Mouse (Mus musculus) thymus, postnatal 0 days (tissue): ENCODE results near the gene Rcan1. TPM values are rescaled to one million over a fixed set of nuclear protein-coding genes. Genes with fewer than 3 reads are reported as not detected.

ENCODE experiments used
- DNase-seq: peaks from one replicate; pipeline ENCODE4 v3.0.0-alpha.2; 2015; ENCODE audit warnings: low spot score
- polyA plus RNA-seq: library from polyadenylated mRNA; unstranded; fragments of >200 nt; fragmentation: Nextera tagmentation; extraction: Ambion mirVana; gene quantifications from 2 replicates; pipeline ENCODE4 v1.2.1, GENCODE M21; 2015

Rcan1 gene
- polyA plus RNA-seq, 1 experiment from 2014 or later: 29.3 TPM

DNA sequence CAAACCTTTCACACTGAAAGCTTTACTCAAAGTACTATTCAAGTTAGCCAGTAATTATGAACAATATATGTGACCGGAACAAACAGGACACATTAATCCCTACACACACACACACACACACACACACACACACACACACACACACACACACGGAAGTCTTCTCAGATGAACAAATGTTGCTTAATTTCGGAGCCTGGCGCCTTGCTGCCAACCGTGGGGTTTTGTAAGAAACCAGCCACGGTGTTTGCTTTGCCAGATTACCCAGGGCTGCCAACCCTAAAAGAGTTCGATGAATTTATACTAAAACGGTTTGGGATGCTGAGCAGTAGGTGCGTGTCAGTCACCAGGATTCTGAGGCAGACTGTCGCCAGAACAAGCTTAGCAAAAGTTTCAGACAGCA lies 69.5 kb downstream of the Rcan1 start:
- no peak for DNase-seq

- peak; percentile 14 for DNase-seq
Observed at GRCm38 (mm10) chr16:92399490-92400458, 70.9 kb downstream of the Rcan1 start.

- no peak for DNase-seq
Observed at GRCm38 (mm10) chr16:92398574-92399118, 72.0 kb downstream of the Rcan1 start.

DNA sequence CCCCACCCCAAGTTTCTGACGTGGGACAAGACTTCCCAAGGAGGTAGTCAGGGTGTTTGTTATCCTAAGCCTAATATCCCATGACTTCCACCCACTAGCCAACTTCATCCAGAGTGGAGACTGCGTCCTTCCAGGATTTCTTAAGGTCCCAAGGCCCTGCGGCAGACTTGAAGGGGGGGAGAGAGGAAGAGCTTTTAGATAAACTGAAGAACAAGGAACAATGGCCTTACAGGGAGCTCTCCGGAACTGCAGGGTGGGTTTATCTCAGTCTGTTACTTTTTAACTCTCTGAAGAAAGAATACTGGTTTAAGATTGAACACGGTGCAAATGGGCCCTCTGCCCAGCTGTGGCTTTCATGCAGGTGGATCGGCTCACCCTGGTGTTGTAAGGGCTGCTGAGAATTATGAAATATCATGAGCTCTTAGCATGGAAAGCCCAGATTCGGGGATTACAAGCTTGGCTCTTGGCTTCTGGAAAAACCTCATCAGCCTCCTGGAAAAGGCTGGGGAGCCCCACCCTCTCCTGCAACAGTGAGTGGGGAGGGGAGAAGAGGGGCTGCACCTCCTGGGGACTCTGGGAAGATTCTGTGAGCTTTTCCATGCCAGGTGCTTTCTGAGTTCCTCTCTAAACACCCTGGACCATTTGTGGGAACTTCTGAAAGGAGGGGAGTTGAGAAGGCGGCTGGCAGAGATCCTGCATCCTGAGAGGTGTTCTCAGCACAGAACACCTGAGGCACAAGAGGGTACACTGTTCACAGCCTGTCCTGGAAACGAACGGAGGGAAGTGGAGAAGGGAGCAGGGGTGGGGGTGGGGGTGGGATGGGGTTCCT lies 72.7 kb downstream of the Rcan1 start:
- DNase-seq: no peak

DNA sequence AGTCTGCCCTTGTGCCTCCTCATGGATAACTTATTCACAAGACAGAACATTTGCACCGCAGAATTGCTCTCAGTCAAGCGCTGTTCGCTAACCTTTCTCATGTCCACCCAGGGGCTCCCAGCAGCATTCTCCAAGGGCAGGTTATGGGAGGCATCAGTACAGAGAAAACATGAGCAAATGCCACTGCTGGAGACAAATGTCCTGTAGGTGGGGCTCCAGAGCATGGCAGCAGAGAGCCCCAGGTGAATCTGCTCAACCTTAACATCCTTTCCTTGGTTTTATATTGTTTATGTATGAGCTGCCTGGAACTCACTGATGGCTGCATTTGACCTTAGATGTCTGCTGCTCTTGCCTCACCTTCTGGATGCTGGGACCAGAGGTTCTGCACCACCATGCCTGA lies 76.9 kb downstream of the Rcan1 start:
- no peak for DNase-seq

- no peak for DNase-seq
Observed at GRCm38 (mm10) chr16:92387692-92388091, 83.0 kb downstream of the Rcan1 start.

DNA sequence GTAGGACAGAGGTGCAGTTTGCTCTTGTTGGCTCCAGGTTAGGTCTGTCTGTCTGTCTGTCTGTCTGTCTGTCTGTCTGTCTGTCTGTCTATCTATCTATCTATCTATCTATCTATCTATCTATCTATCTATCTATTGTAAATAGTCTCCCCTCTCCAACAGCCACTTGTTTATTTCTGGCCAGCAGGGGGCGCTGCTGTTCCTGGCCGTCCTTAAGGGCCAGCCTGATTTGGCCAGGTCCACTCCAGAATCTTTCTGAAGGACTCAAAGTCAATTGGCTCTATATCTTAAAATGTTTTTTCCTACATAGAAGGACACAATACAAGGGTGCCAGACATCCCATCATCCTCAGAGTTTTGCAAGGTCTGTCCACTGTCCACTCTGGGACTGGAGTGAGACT lies 85.6 kb downstream of the Rcan1 start:
- peak; percentile 16 for DNase-seq

DNA sequence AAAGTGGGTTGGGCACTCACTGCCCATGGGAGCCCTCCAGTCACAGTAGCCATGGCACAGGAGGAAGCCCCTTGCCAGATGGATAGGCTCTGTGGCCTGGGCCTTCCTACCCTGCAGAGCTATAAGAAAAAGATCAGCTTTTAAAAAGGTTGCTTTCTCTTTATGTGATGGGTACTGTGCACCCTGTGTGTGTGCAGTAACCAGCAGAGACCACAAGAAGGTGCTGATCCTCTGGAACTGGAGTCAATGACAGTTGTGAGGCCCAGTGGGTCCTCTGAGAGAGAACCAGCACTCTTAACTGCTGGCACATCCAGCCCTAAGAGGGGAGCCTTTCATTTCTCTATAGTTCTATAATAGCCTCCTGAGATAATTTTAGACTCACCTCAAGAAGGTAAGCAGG lies 87.3 kb downstream of the Rcan1 start:
- no peak for DNase-seq

DNA sequence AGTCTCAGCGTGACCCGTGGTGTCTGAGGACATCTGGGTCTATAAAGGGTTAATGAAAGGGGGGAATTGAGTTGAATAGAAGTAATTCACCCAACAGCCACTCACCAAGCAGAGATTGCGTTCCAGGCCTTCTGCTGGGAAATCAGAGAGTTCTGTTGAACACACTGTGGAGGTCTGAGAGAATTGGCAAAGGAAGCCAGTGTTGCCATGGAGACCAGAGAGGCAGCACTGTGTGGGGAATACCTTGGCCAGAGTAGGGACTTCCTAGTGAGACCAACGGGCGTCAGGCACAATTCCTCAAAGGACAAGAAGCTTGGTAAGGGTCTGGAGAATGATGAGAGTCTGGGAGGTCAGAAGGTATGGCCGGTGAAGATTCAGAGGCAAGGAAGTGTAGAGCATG lies 88.2 kb downstream of the Rcan1 start:
- DNase-seq: no peak

DNA sequence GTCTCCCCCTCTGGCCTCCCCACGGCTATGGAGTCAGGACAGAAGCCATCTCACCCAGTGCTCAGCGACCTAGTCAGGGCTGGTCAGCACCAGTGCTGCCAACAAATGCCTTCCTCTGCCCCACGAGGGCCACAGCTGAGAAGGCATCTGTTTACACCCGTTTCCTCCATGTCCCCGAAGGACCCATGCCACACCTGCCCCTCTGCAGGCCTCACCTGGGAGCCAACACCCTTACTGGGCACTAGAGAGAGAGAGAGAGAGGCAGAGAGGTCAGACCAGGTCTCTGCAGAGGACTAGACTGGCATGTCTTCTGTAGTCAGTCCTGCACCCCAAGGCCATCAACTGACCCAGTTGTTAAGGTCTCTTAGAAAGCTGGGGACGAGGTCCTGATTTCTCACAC lies 89.6 kb downstream of the Rcan1 start:
- DNase-seq: no peak

- DNase-seq: no peak
Observed at GRCm38 (mm10) chr16:92376976-92377375, 93.7 kb downstream of the Rcan1 start.

DNA sequence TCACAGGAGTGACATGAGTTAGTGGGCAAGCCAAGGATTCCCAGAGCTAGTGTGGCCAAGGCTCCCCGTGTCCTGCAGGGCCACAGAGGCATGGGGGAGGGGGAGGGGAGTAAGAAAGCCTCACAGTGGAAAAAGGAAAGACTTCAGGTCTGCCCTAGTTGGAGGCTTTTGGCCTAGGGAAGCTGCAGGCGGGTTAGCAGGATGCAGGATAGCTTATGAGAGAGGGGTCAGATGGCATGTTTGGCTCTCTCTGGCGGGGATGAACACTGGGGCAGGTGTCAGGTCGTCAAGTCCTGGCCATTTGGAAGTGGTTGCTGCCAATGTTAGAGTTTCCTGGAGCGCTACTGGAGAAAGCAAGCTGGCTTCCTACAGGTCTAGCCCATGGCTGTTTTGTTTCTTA lies 99.0 kb downstream of the Rcan1 start:
- DNase-seq: no peak

GRCm38 (mm10) chr16:92369260-92369659 lies 101.4 kb downstream of the Rcan1 start:
- no peak for DNase-seq

- no peak for DNase-seq
Observed at GRCm38 (mm10) chr16:92365477-92365876, 105.2 kb downstream of the Rcan1 start.

GRCm38 (mm10) chr16:92360711-92361110 lies 110.0 kb downstream of the Rcan1 start:
- no peak for DNase-seq

GRCm38 (mm10) chr16:92359229-92359628 lies 111.4 kb downstream of the Rcan1 start, which contains the start of gene Kcne1:
Kcne1 (minus strand) TSS chr16:92359468.
- no peak for DNase-seq

DNA sequence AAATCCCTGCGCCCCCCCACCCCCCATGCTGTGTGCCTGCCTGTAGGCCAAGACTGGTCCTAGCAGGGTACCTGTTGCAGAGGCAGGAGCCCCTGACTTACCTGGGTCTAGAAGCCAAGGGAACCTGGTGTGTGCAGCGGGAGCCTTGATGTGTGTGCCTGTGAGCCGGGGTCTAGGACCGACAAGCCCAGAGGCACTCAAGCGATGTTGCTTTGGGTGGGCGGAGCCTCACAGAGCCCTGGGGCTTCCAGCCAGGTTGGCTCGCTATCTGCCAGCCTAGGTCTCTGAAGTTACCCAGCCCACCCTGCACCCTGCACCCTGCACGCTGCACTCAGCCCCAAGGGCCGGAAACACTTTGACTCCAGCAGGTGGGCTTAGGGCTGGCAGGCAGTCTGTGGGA lies 111.9 kb downstream of the Rcan1 start:
- DNase-seq: no peak

- DNase-seq: no peak
Observed at GRCm38 (mm10) chr16:92357566-92357965, 113.1 kb downstream of the Rcan1 start.

DNA sequence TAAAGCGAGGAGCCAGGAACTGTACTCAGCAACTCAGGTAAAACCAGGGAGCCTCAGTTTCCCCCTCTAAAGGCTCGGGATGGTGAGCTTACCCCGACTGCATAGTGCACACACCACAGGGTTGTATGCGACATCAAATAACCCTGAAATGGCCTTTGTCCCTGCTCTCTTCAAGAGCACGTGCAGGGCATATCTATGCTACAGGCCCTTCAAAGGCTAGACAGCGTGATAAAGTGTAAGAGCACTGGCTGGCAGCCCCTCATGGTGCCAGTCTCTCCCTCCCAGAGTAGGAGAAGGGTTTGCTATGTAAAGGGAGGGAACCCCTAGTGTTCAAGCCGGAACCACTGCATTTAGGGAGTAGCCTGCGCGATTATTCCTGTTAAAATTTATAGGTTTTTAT lies 113.6 kb downstream of the Rcan1 start:
- no peak for DNase-seq

DNA sequence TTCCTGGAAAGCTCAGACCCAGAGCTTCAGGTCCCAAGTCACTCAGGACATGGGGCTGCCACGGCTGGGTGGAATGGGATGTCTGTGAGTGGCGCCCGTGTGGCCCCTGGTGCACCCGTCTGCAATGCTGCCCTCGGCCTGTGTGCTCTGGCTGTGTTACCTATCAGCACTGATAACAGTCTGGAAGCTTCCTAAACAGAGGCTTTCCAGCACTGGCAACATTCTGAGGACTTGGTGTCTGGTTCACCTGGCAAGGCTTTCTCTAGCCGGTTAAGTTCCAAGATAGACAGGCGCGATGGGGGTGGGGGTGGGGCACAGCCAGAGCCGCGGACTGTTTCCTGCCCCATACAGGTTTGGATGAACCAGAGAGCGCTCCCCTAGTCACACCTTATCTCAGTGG lies 114.7 kb downstream of the Rcan1 start:
- DNase-seq: no peak

DNA sequence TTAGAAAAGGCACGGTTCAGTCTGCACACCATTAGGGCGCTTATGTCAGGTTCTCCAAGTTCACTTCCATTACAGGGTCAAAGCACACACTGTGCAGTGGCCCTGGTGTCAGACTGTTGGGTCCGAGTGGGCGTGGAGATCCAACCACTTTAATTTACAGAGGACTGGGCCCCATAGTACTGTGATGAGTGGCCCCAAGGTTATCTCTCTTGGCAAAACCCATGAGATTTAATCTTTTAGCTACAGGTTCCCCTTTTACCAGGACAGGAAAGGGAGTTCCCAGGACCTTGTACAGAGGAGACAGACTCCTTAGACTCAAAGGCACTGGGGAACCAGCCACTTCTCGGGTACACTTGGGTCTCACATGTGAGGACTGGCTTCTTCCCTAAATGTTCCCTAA lies 115.3 kb downstream of the Rcan1 start:
- no peak for DNase-seq

DNA sequence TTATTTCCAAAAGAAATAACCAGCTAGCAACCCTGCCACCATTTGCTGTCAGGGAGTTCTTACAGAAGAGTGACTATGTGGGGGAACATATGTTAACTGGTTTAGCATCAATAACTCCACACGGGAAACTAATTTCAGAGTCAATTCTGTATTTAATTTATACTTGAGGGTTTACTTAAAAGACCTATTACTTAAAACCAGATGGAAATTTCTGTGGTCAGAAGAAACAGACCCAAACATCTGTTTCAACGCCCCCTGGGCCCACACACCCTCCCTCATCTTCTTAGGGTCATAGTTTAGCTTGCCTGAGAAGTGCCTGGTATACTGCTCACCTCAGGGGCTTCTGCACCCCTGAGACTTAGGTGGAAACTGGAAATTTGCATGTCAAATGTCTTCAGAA lies 116.8 kb downstream of the Rcan1 start:
- no peak for DNase-seq
